Mouse (Mus musculus): ENCODE results near the gene Sgk2. TPM values are rescaled to one million over a fixed set of nuclear protein-coding genes. Genes with fewer than 3 reads are reported as not detected.

The Sgk2 gene
- polyA plus RNA-seq, 1 experiment from 2014 or later, result 2.5 TPM

DNA sequence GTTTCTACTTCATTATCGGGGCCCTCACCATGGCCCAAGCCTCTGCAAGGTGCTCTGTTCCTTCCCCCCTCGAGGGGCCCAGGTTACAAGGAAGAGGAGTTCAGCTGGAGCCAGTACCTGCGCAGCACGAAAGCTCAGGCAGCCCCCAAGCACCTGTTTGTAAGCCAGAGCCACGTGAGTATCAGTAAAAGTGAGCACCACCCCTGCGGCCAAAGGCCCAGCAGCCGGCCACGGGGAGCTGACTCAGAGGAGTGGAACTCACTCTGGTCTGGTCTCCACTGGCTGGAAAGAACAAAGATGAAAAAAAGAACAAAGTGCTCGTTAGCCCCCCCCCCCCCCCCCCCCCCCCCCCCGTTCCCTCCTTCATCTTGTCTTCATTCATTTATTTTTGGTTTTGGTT, 25.8 kb upstream of the Sgk2 start:
- H3K4me3 ChIP-seq (ENCODE audit: low read length), result no peak overlapping the region
- ATAC-seq (ENCODE audit: low FRiP score, low TSS enrichment), result no peak
- no peaks in the 10 kb centered on the region for H3K4me1 ChIP-seq (ENCODE audit: control insufficient read depth, insufficient read depth, low read length)
- H3K9me3 ChIP-seq (ENCODE audit: control insufficient read depth, low read length), result no peaks in the 10 kb centered on the region
- H3K27ac ChIP-seq (ENCODE audit: low read depth, low read length), result no peak overlapping the region
- 69% methylated on average over 9 of the region's 10 CpGs for WGBS
- no peaks in the 10 kb centered on the region for H3K27me3 ChIP-seq (ENCODE audit: control insufficient read depth, insufficient read depth, low read length)
- H3K4me2 ChIP-seq (replicated peaks; ENCODE audit: low read depth, low read length), result no peak overlapping the region
- H3K9ac ChIP-seq (ENCODE audit: low read depth, low read length), result no peak overlapping the region
- H3K36me3 ChIP-seq (ENCODE audit: control insufficient read depth, insufficient read depth, low read length), result no peaks in the 10 kb centered on the region

DNA sequence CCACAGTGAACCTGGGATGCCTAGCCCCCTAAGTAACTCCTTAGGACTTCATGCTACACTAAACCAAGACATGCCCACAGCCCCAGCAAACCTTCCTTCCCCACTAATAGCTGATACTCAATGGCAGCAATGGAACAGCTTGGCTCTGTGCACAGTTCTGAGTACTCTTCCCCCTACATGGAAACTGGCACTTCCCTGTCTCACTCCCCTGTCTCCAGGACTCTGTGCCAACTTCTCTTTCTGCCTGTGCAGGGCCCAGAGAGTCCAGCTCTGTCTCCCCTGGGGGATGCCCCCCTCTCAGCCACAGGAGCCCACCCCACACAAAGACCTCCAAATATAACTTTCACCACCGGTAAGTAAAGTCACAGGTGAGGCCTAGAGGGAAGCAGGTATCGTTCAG, 20.4 kb upstream of the Sgk2 start:
- H3K27ac ChIP-seq (ENCODE audit: low read depth, low read length), result no peak overlapping the region
- no peaks in the 10 kb centered on the region for H3K27me3 ChIP-seq (ENCODE audit: control insufficient read depth, insufficient read depth, low read length)
- H3K4me1 ChIP-seq (ENCODE audit: control insufficient read depth, insufficient read depth, low read length), result no peaks in the 10 kb centered on the region
- H3K4me2 ChIP-seq (replicated peaks; ENCODE audit: low read depth, low read length), result no peak overlapping the region
- no peaks in the 10 kb centered on the region for H3K36me3 ChIP-seq (ENCODE audit: control insufficient read depth, insufficient read depth, low read length)
- ATAC-seq (ENCODE audit: low FRiP score, low TSS enrichment), result no peak
- WGBS, result 86% methylated on average over 2 of the region's 2 CpGs
- H3K4me3 ChIP-seq (ENCODE audit: low read length), result no peak overlapping the region
- H3K9me3 ChIP-seq (ENCODE audit: control insufficient read depth, low read length), result no peaks in the 10 kb centered on the region
- no peak overlapping the region for H3K9ac ChIP-seq (ENCODE audit: low read depth, low read length)

DNA sequence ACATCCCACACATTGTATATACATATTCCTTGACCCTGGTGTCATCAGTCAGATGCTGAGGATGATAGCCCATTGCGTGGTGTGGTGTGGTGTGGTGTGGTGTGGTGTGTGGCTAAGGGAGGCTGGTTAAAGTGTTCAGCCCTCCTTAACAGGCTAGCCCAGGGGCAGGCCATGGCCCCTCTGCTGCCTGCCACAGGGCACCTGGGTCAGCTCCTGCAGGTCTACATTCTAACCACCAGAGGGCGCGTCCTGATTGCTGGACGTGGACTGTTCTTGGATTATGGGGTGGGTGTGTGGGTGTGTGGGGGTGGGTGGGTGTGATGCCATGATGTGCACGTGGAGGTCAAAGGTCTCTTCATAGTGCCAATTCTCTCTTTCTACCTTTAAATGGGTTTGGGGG, 18.8 kb upstream of the Sgk2 start:
- Histone ChIP-seq H3K27me3 (ENCODE audit: control insufficient read depth, insufficient read depth, low read length) (no peaks in the 10 kb centered on the region), H3K4me2 (replicated peaks; ENCODE audit: low read depth, low read length) (no peak overlapping the region), H3K36me3 (ENCODE audit: control insufficient read depth, insufficient read depth, low read length) (no peaks in the 10 kb centered on the region), H3K4me3 (ENCODE audit: low read length) (no peak overlapping the region), H3K27ac (ENCODE audit: low read depth, low read length) (no peak overlapping the region), H3K4me1 (ENCODE audit: control insufficient read depth, insufficient read depth, low read length) (no peaks in the 10 kb centered on the region), H3K9ac (ENCODE audit: low read depth, low read length) (no peak overlapping the region), H3K9me3 (ENCODE audit: control insufficient read depth, low read length) (no peaks in the 10 kb centered on the region)
- 8% methylated on average over 5 of the region's 5 CpGs for WGBS
- ATAC-seq (ENCODE audit: low FRiP score, low TSS enrichment), result no peak

DNA sequence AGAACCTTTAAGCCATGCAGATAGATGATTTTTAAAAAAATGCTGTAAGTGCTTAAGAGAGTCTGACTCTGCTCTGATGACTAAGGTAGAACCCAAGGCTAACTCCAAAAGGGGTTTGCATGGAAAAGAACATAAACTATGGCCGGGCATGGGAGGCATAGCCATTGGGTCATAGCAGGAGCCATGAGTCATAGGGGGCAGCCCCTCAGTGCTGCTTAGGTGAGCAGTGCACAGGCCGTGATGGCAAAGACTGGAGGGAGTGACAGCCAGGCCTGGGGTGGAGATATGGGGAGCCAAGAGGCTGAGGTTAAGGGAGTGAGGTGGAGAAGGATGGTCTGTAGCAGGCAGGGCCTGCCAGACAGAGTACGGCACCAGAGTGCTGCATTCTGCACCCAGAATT, 18.0 kb upstream of the Sgk2 start:
- ATAC-seq (ENCODE audit: low FRiP score, low TSS enrichment), result no peak
- no peaks in the 10 kb centered on the region for H3K36me3 ChIP-seq (ENCODE audit: control insufficient read depth, insufficient read depth, low read length)
- H3K4me2 ChIP-seq (replicated peaks; ENCODE audit: low read depth, low read length), result no peak overlapping the region
- H3K27me3 ChIP-seq (ENCODE audit: control insufficient read depth, insufficient read depth, low read length), result no peaks in the 10 kb centered on the region
- H3K9ac ChIP-seq (ENCODE audit: low read depth, low read length), result no peak overlapping the region
- H3K27ac ChIP-seq (ENCODE audit: low read depth, low read length), result no peak overlapping the region
- H3K4me3 ChIP-seq (ENCODE audit: low read length), result no peak overlapping the region
- WGBS, result 83% methylated on average over 3 of the region's 3 CpGs
- H3K4me1 ChIP-seq (ENCODE audit: control insufficient read depth, insufficient read depth, low read length), result no peaks in the 10 kb centered on the region
- no peaks in the 10 kb centered on the region for H3K9me3 ChIP-seq (ENCODE audit: control insufficient read depth, low read length)

DNA sequence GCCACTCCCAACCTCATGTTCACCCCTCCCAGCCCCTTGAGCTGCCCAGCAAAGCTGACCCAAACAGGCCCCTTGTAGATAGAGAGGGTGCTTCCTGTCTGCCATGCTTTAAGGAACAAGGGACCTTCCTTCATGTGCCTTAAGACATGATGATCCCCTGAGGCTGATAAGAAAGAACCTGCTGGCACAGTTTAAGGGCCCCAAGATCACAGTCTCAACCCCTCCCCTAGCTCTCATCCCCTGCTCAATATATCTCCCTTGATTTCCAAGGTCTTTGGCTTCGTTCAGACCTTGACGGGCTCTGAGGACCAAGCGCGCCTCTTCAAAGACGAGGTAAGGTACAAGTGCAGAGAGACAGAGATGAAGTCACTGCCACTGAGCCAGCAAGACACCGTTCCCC, 16.2 kb upstream of the Sgk2 start:
- Histone ChIP-seq H3K4me3 (ENCODE audit: low read length) (no peak overlapping the region), H3K9me3 (ENCODE audit: control insufficient read depth, low read length) (no peaks in the 10 kb centered on the region), H3K4me2 (replicated peaks; ENCODE audit: low read depth, low read length) (no peak overlapping the region), H3K4me1 (ENCODE audit: control insufficient read depth, insufficient read depth, low read length) (no peaks in the 10 kb centered on the region), H3K27me3 (ENCODE audit: control insufficient read depth, insufficient read depth, low read length) (no peaks in the 10 kb centered on the region), H3K9ac (ENCODE audit: low read depth, low read length) (no peak overlapping the region), H3K36me3 (ENCODE audit: control insufficient read depth, insufficient read depth, low read length) (no peaks in the 10 kb centered on the region), H3K27ac (ENCODE audit: low read depth, low read length) (no peak overlapping the region)
- no peak for ATAC-seq (ENCODE audit: low FRiP score, low TSS enrichment)
- 83% methylated on average over 6 of the region's 6 CpGs for WGBS

DNA sequence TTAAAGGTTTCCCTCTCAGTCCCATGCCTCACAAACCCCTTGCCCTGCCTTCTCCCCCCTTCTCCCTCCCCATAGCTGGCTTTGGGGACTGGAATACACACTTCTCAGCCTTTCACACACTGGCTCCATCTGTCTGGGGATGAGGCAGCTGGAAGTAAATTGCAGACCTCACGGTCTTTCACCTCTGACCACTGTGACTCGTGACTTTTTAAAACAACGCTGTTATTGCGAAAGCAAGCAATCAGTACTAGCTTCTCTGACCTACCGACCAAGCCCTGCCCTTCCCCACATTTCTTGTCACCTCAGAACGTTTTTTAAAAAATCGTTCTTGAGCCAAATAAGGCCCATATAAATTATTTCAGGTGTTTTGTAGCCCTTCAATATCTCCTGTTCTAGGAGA, 14.4 kb upstream of the Sgk2 start:
- Histone ChIP-seq H3K27ac (ENCODE audit: low read depth, low read length) (no peak overlapping the region), H3K4me2 (replicated peaks; ENCODE audit: low read depth, low read length) (no peak overlapping the region), H3K27me3 (ENCODE audit: control insufficient read depth, insufficient read depth, low read length) (no peaks in the 10 kb centered on the region), H3K9ac (ENCODE audit: low read depth, low read length) (no peak overlapping the region), H3K36me3 (ENCODE audit: control insufficient read depth, insufficient read depth, low read length) (no peaks in the 10 kb centered on the region), H3K4me1 (ENCODE audit: control insufficient read depth, insufficient read depth, low read length) (no peaks in the 10 kb centered on the region), H3K9me3 (ENCODE audit: control insufficient read depth, low read length) (no peaks in the 10 kb centered on the region), H3K4me3 (ENCODE audit: low read length) (no peak overlapping the region)
- ATAC-seq (ENCODE audit: low FRiP score, low TSS enrichment), result no peak
- 37% methylated on average over 7 of the region's 7 CpGs for WGBS

DNA sequence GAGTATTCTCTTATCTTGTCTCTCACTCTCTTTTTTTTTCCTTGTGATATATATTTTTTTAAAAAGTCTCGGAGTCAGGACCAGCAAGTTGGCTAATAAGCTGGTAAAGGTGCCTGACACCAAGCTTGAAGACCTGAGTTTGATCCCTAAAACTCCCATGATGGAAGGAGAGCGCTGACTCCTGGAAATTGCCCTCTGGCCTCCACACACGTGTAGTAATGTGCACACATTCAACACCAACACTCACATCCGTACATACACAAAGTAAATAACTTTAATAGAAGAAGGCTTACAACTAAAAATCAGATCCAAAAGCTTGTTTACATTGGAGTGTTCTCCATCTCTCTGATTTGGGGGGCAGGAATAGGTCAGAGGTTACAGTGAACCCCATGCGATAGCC, 13.9 kb upstream of the Sgk2 start:
- no peak overlapping the region for H3K27ac ChIP-seq (ENCODE audit: low read depth, low read length)
- H3K4me1 ChIP-seq (ENCODE audit: control insufficient read depth, insufficient read depth, low read length), result no peaks in the 10 kb centered on the region
- H3K4me2 ChIP-seq (replicated peaks; ENCODE audit: low read depth, low read length), result no peak overlapping the region
- H3K9me3 ChIP-seq (ENCODE audit: control insufficient read depth, low read length), result no peaks in the 10 kb centered on the region
- no peaks in the 10 kb centered on the region for H3K36me3 ChIP-seq (ENCODE audit: control insufficient read depth, insufficient read depth, low read length)
- H3K4me3 ChIP-seq (ENCODE audit: low read length), result no peak overlapping the region
- no peak for ATAC-seq (ENCODE audit: low FRiP score, low TSS enrichment)
- no peaks in the 10 kb centered on the region for H3K27me3 ChIP-seq (ENCODE audit: control insufficient read depth, insufficient read depth, low read length)
- WGBS, result 65% methylated on average over 5 of the region's 5 CpGs
- no peak overlapping the region for H3K9ac ChIP-seq (ENCODE audit: low read depth, low read length)

DNA sequence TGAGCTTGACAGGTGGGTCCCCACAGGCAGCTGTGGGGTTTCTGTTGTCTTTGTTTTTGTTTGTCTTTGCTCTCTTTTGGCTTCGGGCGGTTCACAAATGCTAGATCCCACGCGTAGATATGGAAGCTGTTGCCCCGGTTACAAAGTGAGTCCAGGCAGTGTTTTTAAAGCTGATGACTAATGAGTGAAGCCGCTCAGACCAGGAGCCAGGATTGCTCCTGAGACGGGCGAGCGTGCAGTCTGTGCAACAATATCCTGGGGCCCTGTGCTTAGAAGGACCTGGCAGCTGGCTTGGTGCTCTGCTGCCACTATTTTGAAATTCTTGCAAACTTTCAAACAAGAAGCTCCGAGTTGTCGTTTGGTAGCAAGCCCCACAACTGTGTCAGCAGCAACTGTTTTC, 13.5 kb upstream of the Sgk2 start:
- H3K4me1 ChIP-seq (ENCODE audit: control insufficient read depth, insufficient read depth, low read length), result no peaks in the 10 kb centered on the region
- H3K36me3 ChIP-seq (ENCODE audit: control insufficient read depth, insufficient read depth, low read length), result no peaks in the 10 kb centered on the region
- ATAC-seq (ENCODE audit: low FRiP score, low TSS enrichment), result no peak
- H3K27me3 ChIP-seq (ENCODE audit: control insufficient read depth, insufficient read depth, low read length), result no peaks in the 10 kb centered on the region
- no peaks in the 10 kb centered on the region for H3K9me3 ChIP-seq (ENCODE audit: control insufficient read depth, low read length)
- no peak overlapping the region for H3K9ac ChIP-seq (ENCODE audit: low read depth, low read length)
- H3K4me3 ChIP-seq (ENCODE audit: low read length), result no peak overlapping the region
- no peak overlapping the region for H3K27ac ChIP-seq (ENCODE audit: low read depth, low read length)
- no peak overlapping the region for H3K4me2 ChIP-seq (replicated peaks; ENCODE audit: low read depth, low read length)
- 22% methylated on average over 11 of the region's 11 CpGs for WGBS

DNA sequence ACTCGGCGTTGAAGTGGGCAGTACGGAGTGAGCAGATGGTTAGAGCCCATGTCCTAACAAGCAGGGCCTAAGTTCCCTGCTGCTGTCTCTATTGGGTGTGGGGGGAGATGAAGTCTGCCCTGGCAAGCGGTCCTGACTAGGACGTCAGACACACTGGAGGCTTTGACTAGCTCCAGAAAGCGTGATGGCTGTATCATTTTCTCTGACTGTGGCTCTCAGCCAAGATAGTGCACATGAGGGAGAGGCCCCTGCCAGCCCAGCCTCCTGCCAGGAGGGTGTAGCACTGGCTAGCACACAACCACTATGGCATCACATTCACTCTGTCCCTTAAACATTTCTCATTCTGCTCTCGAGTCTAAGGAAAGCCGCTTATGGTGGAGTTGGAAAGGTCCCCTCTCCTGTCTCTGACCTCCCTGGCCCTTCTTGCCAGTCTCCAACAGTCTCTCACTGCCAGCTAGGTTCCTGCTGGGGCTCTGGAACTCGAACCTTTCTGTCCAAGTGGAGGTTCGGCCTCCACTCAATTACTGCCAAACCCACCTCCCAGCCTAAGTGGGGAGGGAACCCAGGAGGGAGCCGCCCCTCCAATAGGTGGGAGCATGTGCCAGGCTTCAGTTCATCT, 11.9 kb upstream of the Sgk2 start:
- Histone ChIP-seq H3K9ac (ENCODE audit: low read depth, low read length) (no peak overlapping the region), H3K4me1 (ENCODE audit: control insufficient read depth, insufficient read depth, low read length) (no peaks in the 10 kb centered on the region), H3K27ac (ENCODE audit: low read depth, low read length) (no peak overlapping the region), H3K36me3 (ENCODE audit: control insufficient read depth, insufficient read depth, low read length) (no peaks in the 10 kb centered on the region), H3K4me3 (ENCODE audit: low read length) (no peak overlapping the region), H3K4me2 (replicated peaks; ENCODE audit: low read depth, low read length) (no peak overlapping the region), H3K27me3 (ENCODE audit: control insufficient read depth, insufficient read depth, low read length) (no peaks in the 10 kb centered on the region), H3K9me3 (ENCODE audit: control insufficient read depth, low read length) (no peaks in the 10 kb centered on the region)
- WGBS, result 78% methylated on average over 11 of the region's 11 CpGs
- ATAC-seq (ENCODE audit: low FRiP score, low TSS enrichment), result no peak

All from kidney, embryonic 14.5 days (tissue).